Mouse (Mus musculus) neutrophil, adult 5-6 weeks (primary cell): Measurements from ENCODE around the gene Sun1. TPM values are rescaled to one million over a fixed set of nuclear protein-coding genes. Genes with fewer than 3 reads are reported as not detected.

Source experiments
- ATAC-seq: fragments of 151-379, 151-347 bp; 2 replicates; pipeline ENCODE4 v1.8.0; 2017; ENCODE audit warnings: mild to moderate bottlenecking, moderate TSS enrichment; ENCODE audit not compliant: insufficient number of reproducible peaks, poor library complexity, low FRiP score, severe bottlenecking; ENCODE audit errors: extremely low read depth
- total RNA-seq: library from RNA; stranded (forward); fragments of 200-1000 nt; gene quantifications from 2 replicates; pipeline ENCODE4 v1.2.3, GENCODE M21; 2017

Sun1 gene
- total RNA-seq, 1 experiment from 2014 or later = 72.3 TPM

DNA sequence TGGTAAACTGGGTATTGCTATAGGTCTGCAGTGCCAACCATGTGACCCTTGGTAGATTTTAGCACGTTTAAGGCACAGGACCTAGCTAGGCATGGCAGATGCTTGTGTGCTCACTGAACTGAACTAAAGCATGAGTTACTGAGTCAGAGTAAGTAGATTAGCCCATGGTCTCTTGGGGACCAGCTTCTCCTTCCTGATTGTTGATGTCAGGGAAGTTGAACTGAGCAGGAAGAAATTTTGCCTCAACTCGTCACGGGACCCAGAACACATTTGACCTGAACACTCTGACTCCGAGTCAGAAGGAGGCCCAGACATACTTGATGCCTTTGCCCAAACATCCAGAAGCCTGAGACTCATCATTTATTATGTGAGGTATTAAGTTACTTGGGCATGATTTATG lies 37.0 kb downstream of the Sun1 start:
- no peak for ATAC-seq

DNA sequence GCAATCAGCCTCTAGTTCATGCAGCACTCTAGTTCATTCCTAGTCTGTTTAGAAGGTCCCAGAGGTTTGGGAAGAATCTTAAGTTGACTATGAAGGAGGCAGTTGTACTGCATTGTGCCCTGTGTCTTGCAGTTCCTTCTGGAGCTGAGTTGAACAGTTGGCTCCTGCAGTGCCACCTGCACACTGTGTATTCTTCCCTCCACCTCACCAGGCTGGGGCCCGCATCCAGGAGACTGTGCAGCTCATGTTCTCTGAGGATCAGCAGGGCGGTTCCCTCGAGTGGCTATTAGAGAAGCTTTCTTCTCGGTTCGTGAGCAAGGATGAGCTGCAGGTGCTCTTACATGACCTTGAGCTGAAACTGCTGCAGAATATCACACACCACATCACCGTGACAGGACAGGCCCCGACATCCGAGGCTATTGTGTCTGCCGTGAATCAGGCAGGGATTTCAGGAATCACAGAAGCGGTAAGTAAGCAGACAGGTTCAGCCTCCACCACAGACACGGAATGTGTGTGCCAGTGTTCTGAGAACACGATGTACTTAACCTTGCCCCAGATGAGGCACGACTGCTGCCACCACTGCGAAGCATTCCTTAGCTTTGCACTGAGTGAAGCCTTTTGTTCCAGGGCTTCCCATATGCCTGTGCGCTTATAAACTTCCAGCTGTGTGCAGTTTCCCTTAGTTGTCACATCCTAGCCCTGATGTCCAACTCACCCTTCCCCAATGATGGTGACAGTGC lies 40.8 kb downstream of the Sun1 start:
- ATAC-seq = no peak

- no peak for ATAC-seq
Observed at GRCm38 (mm10) chr5:139243384-139243783, 42.9 kb downstream of the Sun1 start.

- ATAC-seq = no peak
Observed at GRCm38 (mm10) chr5:139247767-139248166, 47.3 kb downstream of the Sun1 start.

GRCm38 (mm10) chr5:139248846-139249245 lies 48.4 kb downstream of the Sun1 start:
- ATAC-seq = no peak

DNA sequence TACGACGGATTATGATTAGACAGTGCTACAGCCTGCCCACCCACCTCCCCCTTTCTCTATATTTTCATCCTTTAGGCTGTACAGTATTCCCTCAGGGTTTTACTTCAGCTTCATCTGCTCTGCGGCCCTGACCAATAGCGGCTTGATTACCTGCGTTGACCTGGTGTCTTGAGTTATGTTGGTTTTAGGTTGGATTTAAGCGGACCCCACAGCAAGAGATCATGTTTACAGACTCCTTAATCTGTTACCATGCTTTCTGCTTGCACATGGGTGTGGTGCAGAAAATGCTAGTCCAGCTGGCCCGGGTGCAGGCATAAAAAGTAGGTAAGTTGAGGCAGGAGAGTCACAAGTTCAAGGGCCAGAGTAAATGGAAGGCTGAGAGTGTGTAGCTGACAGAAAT lies 50.8 kb downstream of the Sun1 start:
- ATAC-seq = no peak

- no peak for ATAC-seq
Observed at GRCm38 (mm10) chr5:139251736-139252080, 51.3 kb downstream of the Sun1 start.

- ATAC-seq = peak; percentile 87
Observed at GRCm38 (mm10) chr5:139252081-139252909, 51.9 kb downstream of the Sun1 start, which contains the start of gene Get4. Get4 (plus strand) TSS chr5:139252324.

- ATAC-seq = peak; percentile 1; the same call in 1 of the 2 replicates
Observed at GRCm38 (mm10) chr5:139252910-139253245, 52.4 kb downstream of the Sun1 start.

GRCm38 (mm10) chr5:139253301-139253741 lies 52.9 kb downstream of the Sun1 start:
- ATAC-seq = no peak

DNA sequence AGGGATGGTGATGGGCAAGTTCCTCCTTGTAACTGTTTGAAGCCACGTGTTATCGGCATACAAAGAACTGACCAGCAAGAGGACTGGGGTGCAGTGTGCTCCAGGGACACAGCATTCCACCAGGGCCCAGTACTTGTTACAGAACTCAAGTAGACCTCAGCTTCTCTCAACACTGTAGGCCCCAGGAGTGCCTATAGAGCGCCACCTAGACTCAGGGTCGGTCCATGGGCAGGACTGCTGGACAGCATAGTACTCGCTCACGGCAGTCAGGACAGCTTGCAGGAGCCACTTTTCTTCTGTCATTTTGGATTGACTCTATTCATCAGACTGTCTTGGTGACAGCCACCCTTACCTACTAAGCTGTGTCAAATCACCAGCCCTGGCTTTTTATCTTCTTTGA lies 54.5 kb downstream of the Sun1 start:
- ATAC-seq = no peak

GRCm38 (mm10) chr5:139255777-139256176 lies 55.3 kb downstream of the Sun1 start:
- no peak for ATAC-seq

DNA sequence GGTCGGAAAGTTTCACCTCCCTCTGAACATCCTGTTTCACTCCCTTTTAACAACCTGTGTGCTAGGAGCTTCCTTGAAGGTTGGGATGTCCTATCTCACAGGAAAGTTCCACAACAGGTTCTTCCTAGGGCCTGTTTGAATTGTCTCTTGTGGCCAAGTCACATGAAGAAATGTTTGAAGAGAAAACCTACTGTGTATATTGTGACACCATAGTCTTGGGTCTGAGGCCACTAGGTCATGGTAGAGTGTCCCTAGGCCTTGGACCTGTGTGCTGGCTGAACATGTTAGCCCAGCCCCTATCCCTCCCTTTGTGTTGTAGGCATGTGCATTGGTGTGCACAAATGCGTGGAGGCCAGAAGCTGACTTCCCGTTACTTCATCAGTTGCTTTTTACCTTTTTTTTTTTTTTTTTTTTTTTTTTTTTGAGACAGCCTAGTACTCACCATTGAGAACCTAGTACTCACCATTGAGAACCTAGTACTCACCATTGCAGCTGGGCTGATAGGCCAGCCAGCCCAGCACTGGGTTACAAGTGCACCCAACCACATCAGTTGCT lies 55.9 kb downstream of the Sun1 start:
- ATAC-seq = no peak

DNA sequence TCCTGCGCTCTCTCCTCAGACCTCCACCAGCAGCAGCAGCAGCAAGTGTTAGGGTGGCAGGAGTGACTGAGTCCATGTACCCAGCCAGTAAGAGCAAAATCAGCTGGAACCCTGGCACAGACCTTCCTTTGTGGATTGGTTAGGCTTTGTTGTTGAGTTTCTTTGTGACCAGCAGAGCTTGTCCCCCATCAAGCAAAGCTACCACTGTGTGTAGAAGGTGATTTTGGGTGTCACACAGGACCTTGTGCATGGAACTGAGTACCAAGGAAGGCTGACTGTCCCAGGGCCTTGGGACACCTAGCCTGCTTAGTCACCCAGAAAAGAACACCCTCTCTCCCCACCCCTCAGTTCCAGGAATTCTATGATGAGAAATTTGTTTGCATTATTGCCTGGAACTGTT lies 56.8 kb downstream of the Sun1 start:
- no peak for ATAC-seq

DNA sequence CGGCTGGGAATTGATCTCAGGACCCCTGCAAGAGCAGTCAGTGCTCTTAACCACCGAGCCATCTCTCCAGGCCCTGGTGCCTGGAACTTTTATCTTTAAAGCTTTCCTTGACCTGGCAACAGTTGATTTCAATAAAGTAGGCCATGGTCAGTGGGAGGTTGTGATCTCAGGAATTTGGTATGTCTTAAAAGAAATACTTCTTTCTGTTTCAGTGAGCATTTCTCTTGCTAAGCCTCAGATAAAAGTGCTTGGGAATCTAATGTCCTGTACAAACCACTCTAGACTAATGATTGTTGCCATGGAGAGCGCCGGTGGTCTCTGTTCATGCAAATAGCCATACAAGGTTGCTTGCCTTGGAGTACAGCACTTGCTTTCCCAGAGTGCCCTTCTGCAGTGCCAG lies 57.4 kb downstream of the Sun1 start:
- no peak for ATAC-seq

DNA sequence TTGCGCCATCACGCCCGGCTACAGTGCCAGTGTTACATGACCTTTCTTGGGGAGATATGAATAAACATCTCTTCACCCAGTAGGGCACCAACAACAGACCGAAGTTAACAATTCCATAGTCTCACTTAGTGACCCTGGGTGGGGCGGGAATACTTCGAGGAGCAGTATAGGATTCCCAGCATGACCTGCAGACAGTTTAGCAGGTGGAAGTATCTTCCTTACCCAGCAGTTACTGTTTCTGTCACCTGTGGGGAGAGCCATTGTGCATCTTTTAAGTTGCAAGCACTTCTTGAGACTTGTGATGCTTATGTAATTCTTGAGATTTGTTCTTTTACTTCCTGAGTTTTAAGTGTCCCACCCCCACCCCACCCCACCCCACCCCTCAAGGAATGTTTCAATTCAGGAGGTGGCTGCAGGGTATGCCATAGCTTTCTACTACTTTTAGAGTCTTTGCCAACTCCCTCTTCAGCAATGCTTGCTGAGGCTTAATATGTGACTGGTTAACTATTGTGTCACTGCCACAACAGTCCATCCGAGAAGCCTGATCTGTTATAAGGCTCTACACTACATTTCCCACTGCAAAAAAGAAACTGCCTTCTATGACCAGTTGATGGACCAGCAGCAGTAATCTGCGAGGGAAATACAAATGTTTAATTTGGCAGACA lies 58.1 kb downstream of the Sun1 start:
- ATAC-seq = no peak

- ATAC-seq = no peak
Observed at GRCm38 (mm10) chr5:139259853-139260252, 59.4 kb downstream of the Sun1 start.

GRCm38 (mm10) chr5:139261403-139261802 lies 61.0 kb downstream of the Sun1 start:
- ATAC-seq = no peak

- ATAC-seq = no peak
Observed at GRCm38 (mm10) chr5:139267661-139268060, 67.2 kb downstream of the Sun1 start.
